Mouse (Mus musculus): ENCODE measurements around the gene Tmco1.

Tmco1 gene

DNA sequence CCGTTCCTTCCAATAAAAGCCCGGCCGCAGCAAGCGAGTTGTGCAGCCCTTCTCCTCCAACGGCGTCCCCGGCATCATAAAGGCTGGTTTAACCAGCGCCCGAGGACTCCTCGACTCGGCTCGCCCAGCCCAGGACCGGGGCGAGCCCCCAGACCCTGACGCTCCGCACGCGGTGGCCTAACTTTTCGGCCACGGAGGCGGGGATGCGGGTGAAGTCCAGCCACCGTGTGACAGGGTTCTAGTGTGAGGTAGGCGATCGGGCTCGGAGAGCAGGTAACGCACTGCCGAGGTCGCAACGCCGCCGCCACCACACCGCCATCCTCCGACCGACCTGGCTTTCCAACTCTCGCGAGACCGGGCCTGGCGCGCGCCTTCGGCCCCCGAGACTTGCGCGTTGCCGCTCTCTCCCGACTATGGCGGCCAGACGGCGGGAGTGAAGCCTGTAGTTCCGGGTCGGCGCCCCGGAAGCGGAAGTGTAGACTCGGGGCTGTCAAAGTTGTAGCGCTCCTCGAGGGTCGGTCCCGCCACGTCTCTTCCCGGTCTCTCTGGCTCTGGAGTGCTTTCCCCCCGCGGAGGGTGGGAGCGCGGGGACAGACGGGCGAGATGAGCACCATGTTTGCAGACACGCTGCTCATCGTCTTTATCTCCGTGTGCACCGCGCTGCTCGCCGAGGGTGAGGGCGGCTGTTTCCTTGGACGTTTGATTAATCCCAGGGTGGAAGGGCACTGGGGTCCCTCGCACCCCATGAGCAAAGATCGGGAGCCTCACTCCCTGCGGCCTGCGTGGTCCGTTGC lies at the start of gene Tmco1:
Gene Tmco1, plus strand, starts transcription at position 118 of the 794 bp plus-strand sequence.
- peak; percentile 97 for DNase-seq

DNA sequence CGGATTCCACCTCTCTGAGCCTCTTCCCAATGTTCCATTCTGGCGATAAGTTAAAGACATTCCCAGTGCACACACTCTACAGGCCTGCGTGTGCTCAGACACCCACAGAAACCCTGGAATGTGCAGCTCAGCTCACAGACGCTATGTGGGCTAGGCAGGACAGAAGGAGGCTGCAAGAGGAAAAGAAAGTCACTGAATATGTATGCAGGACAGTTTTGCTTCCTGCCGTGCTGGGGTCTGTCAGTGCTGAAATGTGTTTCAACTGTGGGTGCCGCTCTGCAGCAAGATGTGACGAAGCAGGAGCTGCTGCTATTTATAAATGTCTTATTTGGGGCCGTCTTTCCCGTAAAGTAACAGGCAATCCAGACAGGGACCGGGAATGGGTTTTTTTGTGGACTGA lies 48.5 kb upstream of the Tmco1 start:
- DNase-seq, result peak; percentile 90

DNA sequence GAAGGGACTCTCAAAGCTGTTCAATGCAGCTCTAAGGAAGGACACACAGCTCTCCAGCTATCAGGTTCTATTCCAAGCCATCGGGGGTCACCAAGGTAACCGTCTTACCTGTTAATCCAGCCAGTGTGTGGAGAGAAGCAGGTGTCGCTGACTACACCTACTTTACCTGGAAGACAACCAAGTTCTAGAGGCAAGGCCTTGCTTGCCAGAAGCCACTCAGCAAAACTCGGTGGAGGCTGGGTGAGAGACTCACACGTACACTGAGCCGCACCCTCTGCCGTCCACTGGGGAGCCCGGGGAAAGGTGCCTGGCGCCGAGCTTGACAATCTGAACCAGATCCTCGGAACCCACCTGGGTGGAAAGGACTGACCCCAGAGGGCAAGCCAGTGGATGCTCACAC lies 46.4 kb upstream of the Tmco1 start:
- DNase-seq, result no peak

DNA sequence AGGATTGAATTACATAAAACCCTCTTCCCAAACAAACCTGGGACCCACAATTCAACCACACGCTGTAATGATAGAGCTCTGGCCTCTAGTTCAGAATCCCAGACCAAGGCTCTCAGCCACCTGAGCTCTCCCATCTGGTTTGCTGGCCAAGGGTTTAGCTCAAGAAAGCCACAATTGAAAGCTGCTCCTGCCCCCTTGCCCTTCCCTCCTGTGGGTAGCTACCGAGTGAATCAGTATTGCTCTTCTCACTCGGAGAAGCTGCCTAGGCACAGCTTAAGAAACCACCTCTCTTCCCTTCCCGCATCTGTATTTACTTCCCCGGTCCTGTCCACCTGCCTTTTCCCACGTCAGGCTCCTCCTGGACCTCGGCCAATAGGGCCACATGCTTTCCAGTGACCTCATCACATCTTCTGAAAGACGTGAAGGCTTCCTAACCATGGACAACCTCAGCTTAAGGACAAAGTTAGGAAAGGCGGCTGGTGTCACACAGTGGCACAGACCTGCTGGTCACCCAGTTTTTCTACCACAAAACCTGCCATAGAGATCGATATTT lies 45.6 kb upstream of the Tmco1 start:
- no peak for DNase-seq

DNA sequence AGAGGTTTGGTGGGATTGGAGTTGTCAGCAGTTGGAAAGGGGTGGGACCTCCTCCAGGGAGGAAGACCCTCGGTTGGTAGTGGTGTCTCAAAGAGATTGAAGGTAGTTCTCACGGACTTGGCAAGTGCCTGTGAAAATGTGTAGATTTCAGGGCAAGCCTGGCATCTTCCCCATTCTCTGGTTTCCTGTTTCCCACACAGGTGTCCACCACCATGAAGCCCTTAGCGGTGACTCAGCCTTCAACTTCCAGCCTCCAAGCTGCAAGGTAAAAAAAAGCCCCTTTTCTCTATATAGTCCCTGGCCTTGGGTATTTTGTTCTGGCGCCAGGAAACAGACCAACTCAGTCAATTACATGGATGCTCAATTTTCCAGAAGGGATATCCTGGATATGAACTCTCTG lies 42.8 kb upstream of the Tmco1 start:
- no peak for DNase-seq

DNA sequence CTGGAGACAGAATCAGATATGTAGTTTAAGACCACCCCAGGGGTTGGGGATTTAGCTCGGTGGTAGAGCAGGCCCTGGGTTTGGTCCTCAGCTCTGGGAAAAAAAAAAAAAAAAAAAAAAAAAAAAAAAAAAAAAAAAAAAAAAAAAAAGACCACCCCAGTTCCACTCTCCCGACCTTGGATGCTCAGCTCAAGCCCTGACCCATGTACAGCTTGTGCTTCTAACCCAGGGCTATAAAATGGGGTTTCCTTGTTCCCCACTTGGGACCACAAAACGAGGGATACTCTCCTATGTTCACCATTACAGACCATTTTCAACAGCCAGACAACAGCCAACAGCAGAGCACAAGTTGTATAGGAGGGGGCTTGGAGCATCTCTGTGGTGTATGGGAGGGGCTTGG lies 41.5 kb upstream of the Tmco1 start:
- no peak for DNase-seq

DNA sequence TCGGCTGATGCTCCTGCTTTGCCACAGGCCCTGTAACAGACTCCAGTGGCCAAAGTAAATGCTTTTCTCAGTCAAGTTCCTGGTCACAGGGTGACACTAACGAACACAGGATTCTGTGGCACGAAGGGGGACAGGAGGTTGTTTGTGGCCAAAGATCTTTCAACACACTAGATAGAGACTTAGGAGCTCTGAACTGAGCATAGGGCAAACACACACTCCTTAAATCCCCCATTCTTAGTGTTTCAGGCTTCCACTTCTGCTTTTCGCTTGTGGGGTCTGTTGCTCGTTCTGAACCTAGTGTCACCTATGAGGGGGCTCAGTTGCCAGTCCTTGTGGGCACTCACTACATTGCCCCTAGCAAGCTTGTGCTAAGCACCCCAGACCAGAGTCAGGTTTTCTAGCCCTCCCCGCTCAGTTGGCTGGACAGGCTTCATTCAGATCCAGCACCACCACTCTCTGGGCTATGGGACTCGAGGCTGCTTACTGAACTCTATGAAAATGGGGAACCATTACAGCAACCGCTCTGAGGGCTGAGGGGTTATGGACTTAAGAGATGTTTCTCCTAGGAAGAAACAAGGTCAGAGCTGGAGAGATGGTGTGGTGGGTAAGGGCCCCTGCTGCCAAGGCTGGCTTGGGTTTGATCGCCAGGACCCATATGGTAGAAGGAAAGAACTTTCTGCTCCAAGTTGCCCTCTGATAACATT lies 39.7 kb upstream of the Tmco1 start:
- DNase-seq, result no peak

DNA sequence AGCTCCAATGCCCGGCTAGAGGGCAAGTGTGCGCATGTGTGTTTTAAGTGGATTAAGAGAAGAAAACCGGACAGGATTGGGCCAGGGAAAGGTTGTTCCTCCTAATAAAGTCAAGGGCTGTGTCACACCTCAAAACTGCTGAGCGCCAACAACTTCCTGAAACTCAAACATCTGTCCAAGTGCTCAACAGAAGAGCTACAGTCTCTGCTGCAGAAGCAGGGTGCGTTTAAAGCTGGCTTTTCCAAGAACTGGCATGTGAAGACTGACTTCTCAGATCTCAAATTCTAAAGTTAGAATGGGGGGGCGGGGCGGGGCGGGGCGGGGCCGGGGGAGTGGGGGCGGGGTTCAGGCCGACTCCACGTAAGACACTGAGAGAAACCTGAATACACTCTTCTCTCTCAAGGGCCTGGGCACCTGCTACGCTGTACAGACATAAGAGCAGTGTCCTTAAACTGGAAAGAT lies 38.8 kb upstream of the Tmco1 start:
- no peak for DNase-seq

DNA sequence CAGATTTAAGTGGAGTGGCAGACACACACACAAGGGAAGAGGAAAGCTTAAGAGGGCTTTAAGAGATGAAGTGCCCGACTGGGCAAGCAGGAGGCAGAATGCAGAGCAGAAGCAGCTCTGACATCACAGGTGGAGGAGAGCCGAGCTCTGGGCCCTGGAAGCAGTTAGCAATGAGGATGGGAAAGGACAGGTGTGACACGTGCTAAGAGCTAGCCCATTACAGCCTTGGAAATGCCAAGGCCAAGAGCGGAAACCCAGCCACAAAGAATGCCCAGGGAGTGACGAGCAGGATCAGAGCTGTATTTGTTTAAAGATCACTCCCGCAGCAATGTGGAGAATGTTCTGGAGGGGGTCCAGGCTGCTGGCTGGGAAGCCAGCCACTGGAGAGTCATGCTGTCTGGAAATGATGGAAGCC lies 38.3 kb upstream of the Tmco1 start:
- peak; percentile 81 for DNase-seq

DNA sequence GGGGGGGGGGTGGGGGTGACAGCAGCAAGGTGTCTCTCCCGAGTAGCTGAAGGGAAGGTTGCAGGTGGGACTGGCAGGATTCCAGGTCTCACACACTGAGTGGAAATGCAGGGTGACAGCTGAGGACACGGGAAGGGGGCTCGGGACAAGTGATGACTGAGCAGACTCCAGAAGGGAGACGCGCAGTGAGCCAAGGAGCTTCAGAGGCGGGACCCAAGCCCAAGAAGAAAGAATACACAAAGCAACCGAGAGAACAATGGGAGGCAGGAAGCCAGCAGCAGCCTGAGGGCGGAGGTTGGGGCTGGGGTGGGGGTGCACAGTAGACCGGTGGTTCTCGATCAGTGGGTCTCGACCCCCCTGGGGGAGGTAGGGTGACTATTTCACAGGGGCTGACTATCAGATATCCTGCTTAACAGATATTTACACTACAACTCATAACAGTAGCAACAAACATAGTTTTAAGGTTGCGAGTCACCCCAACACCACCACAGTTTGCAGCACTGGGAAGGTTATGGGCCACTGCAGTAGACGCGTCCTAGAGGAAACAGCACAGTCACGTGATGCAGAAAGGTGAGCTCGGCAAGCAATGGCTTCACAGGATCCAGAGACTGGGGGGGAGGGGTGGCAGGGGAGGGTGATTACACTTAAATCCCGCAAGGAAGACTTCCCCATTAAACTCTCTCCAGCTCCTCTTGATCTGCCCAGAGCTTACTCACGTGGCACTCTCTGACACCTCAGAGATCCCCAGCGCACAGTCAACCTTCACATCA lies 37.7 kb upstream of the Tmco1 start:
- DNase-seq, result no peak

DNA sequence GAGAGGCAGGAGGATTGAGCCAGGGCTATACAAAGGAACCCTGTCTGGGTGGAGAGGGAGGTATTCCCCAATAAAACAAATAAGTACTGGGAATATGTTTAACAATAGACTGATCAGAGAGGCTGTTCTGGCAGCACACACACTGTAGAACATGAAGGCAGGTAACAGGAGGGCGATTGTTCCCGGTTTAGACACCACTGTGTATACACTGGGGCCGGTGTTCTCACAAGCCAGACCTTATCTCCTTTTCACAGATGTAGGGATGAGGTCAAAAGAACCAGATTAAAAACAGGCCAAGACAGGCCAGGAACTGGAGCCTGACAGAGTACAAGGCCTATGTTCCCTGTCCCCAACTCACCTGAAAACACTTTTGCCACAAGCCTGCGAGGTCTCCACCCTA lies 36.9 kb upstream of the Tmco1 start:
- DNase-seq, result no peak

DNA sequence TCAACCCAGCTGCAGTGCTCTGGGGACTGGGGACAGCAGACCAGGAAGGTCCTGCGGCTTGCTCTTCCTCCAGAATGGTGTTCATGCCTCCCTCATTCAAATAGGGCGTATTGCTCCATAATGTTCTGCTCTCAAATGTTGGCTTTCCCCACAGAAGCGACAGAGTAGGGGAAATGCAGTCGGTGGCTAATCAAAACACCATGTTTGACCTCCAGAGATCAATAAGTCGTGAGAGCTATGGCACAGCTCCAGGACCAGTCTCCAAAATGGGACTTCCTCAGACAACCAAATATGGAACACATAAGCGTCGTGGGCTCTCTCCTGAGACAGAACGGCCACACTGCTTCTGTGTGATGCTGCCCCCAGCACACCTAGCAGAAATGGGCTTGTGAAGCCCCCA lies 36.3 kb upstream of the Tmco1 start:
- DNase-seq, result no peak

DNA sequence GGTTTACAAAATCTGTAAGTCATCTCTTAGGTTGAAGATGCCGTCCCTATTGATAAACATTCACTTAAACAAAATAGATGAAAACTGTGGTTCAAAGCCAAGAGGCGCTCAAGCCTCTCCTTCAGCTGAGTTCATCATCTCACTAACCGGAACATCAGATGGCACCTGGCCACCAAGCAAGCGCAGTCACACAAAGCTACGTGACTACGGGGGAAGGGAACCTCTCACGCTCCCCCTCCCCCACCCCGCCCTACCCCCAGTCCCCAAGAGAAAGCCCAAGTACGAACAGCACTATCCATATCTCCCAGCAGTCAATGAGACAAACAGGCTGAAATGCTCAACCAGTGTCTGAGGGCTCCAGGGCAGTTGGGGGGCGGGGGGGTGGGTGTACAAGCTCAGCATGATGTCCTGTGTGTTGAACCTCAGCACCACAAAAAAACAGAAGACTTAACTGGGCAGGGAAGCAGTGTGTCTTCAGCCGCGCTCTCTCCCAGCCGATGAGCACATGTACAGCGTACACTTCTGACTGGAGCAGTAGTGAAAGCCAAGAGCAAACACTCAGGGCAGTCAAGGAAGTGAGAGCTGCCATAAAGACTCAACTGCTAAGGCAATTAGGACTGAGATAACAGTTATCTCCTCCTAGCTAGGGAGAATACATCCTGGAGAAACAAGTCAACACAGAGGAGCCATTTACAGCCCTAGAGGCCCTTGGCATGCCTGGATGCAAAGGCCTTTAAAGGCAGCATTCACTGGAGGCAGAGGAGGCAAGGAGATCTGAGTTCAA lies 34.6 kb upstream of the Tmco1 start:
- no peak for DNase-seq

DNA sequence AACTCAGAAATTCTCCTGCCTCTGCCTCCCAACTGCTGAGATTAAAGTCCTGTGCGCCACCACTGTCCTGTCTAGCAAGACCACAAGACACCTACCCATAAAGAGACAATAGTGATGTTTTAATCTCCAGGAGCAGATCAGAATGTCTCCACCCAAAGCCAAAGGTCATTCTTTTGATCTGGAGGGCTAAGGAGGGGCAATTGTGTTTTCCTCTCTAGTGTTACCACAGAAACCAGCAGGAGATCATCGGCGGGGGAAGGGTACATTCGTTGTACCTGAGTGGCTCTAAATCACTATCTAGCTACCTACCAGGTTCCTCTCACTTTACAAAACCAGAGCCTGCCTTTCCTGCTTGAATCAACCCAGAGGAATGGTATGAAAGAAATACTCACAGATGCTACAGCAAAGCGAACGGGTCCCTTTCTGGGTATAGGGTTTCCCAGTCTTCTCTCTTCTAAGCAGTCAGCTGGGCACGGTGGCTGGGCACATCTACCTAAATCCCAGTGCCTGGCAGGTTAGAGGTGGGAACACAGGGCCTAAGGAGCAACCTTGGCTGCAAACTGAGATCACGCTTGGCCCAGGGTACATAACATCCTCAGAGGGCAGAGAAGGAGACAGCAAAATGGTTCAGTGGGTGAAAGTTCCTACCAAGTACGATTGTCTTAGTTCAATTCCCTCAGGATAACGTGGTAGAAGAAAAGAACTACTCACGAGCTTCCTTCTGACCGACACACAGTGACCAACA lies 33.4 kb upstream of the Tmco1 start:
- DNase-seq, result no peak

DNA sequence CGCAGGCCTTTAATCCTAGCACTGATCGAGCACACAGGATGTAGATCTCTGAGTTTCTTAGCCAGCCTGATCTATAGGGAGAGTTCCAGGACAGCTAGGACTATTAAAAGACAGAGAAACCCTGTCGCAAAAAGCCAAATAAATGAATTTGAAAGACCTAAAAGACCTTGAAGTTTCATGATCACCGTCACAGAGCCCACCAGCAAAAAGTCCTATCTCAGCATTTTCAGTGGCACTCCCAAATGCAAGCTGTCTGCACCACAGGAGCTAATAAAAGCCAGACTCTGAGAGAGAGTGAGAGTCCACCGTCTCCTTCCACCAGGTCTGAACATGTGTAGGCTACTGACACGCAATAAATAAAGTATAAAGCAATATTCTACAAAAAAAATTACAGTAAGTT lies 29.8 kb upstream of the Tmco1 start:
- DNase-seq, result no peak

DNA sequence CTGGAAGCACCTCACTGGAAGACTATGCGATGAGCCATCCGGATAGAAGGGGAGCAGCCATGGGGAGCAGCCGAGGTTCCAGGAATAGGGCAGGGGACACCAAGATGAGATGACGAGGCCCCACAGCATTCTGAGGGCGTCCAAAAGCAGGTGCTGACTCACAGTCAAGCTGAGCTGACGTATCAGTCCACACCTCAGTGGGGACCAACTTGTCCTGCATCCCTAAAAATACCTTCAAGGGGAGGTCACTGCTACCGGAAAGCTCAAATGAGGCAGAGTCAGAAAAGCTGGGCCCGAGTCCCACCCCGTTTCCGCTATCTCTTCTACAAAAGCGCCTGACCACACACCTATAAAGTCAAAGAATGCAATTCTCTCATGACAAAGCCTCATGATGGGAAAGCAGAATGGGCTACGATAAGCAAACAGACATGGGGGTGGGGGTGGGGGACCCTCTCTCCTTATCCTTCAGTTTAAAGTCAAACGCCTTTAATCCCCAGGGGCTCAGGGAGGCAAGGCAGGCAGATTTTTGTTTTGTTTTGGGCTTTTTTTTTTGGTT lies 28.9 kb upstream of the Tmco1 start:
- DNase-seq, result no peak

DNA sequence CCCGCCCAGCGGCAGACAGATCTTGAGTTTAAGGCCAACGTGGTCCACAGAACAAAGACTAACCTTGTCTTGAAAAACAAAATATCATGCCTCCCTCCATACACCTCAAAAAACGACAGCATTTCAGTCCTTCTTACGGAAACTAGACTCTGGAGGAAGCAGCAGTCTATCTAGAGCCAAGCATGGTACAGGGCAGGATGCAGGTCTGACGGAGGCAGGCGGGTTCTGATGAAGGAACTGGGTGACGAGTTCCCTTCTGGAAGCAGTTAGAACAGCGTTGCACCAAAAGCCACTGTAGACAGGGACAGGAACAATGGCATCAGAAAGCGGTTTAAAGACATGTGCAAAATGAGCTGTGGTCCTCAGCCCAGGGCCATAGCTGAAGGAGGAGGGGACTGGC lies 28.1 kb upstream of the Tmco1 start:
- no peak for DNase-seq

DNA sequence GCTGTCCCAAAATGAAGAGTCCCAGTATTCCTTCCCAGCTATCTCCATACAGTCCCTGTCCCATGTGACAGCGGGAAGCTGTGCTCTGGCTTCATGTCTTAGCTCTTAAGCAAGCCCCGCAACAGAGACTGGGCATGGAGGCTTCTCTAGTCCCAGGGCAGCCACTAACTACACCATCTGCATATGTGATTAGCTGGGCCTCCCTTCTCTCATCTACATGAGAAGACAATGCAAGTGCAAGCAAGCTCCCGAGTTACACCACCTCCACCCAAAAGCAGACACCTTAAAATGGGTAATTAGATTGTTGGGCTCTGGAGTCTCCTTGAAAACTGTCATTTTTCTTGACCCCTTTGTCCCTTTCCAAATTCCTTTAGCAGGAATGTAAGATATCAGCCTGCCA lies 26.1 kb upstream of the Tmco1 start:
- DNase-seq, result no peak

DNA sequence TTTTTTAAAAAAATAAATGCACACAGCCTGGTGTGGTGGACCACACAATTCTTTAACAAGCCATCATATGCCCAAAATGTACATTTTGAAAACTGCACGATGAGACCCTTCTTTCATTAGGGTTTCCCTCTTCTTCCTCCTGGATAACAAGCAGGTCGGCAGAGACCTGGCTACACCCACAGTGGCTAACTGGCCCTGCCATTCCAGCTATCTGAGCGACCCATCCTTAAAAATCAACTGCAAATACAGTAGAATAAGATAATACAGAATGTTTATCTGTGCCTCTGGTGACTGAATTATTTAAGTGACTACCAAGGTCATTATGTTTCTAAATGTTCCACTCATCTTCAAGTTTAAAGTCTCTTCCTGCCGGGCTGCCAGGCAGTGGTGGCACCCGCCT lies 25.4 kb upstream of the Tmco1 start:
- no peak for DNase-seq

DNA sequence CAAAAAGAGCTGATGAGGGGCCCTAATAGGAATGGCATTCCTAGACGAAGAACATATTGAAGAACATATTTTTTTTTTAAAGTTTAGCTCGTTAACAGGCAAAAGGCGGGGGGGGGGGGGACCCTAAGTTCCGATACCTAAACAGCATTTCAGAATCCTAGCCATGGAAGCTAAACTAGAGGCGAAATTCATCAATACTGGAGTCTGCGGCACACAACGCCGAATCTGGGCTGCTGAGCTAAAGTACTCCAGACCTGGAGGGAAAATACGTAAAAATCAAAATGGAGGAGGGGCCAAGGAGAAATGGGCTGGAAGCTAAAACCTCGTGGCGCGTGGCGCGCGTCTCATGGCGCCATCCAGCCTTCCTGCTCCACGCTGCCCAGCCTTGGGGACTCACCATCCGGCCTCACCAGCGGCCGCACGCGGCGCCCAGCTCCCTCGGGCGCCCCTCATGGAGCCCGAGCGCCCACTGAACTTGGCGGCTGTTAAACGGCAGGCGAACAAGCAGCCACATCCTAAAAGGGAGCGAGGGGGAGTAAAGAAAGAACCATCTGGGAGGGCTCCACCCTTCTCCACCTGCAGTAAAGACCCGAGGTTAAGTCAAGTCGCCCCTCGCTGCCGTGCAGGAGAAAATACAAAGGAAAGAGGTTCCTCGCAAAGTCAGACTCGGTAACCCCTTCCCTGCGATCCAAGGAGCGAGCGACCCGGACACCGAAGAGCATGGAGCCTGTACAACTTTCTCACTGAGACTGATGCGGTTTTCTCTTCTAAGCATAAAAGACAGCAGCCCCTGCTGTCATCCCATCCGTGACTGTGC lies 24.5 kb upstream of the Tmco1 start:
- no peak for DNase-seq

Data from layer of hippocampus, adult 9-11 months (tissue).